Mouse (Mus musculus): ENCODE data around the gene Pdlim7.

DNA sequence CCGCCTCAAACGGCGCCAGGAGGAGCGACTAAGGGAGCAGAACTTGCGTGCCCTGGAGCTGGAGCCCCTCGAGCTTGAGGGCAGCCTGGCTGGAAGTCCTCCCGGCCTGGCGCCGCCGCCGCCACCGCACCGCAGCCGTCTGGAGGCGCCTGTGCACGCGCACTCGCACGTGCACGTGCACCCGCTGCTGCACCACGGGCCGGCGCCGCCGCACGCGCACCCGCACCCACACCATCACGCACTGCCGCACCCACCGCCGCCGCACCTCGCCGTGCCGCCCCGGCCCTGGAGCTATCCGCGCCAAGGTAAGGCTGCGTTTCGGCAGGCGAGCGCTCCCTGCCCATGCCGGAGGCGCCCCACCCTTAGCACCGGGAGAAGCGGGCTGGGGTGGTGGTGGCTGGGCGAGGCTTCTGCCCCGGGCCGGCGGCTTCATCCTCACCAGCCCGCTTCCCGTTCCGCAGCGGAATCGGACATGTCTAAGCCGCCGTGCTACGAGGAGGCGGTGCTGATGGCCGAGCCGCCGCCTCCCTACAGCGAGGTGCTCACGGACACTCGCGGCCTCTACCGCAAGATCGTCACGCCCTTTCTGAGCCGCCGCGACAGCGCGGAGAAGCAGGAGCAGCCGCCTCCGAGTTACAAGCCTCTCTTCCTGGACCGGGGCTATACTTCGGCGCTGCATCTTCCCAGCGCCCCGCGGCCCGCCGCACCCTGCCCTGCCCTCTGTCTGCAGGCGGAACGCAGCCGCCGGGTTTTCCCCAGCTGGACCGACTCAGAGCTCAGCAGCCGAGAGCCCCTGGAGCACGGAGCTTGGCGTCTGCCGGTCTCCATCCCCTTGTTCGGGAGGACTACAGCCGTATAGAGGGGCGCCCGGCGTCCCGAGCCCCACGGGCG, 41.1 kb downstream of the Pdlim7 start:
- TF ChIP-seq POLR2A (IDR thresholded peaks at IDR 0.05; ENCODE audit: borderline replicate concordance, low read depth, low read length) (no peak), CTCF (IDR thresholded peaks at IDR 0.05; ENCODE audit: low read depth, low read length) (no peak)

Data from bone marrow macrophage, adult 2 months (primary cell).